Mouse (Mus musculus) MEL (cell line): ENCODE measurements around the gene Gm42517.

ENCODE experiments used
- CTCF ChIP-seq, 3 experiments: IDR thresholded peaks in 2 of 3; conservative IDR thresholded peaks in 1 of 3; 2 replicates each; pipeline ENCODE4 v1.5.1; 2011 to 2012; ENCODE audit warnings: low read length in 3 of 3, low read depth in 2 of 3, mild to moderate bottlenecking in 2 of 3, improper control_type of control experiment in 1 of 3, inconsistent platforms in 1 of 3, mixed read lengths in 1 of 3, moderate library complexity in 1 of 3; ENCODE audit not compliant: control insufficient read depth in 1 of 3, insufficient read depth in 1 of 3, poor library complexity in 1 of 3, severe bottlenecking in 1 of 3
- GATA1 ChIP-seq: IDR thresholded peaks from 2 replicates; pipeline ENCODE4 v1.6.1; 2011; ENCODE audit warnings: low read depth, low read length, improper control_type of control experiment
- MYC ChIP-seq: IDR thresholded peaks from 2 replicates; pipeline ENCODE4 v1.6.1; 2011; ENCODE audit warnings: low read depth, mild to moderate bottlenecking, low read length, improper control_type of control experiment, moderate library complexity
- POLR2AphosphoS5 ChIP-seq: IDR thresholded peaks from 2 replicates; pipeline ENCODE4 v1.6.1; 2012; ENCODE audit warnings: low read depth, borderline replicate concordance, mild to moderate bottlenecking, inconsistent platforms, low read length, moderate library complexity, mixed read lengths

DNA sequence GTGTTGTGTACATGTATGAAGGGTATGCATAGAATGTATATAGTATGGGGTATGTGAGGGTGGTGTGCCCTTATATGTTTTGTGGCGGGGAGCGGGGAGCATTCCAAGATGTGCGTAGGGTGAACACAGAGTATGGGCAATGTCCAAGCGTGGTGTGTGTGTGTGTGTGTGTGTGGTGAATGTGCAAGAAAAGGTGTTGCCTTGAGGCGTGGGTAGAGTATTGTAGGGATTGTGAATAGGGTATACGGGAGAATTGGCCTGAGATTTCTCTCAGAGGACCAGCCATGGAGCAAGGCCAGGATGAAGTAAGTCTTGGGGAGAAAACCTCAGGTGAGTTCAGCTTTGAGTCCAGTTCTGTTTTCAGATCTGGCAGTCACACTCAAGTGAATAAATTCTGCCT, 724 bp upstream of the Gm42517 start:
- TF ChIP-seq POLR2AphosphoS5 (no peak), MYC (no peak), CTCF (IDR thresholded peaks at IDR 0.05 in 2 of 3, conservative IDR thresholded peaks at IDR 0.05 in 1 of 3; ENCODE audit: control insufficient read depth in 1 of 3, insufficient read depth in 1 of 3, low read depth in 2 of 3, low read length in 3 of 3, poor library complexity in 1 of 3, severe bottlenecking in 1 of 3) (no peak), GATA1 (no peak)
